Mouse (Mus musculus): ENCODE data around the gene Il11. TPM values are rescaled to one million over a fixed set of nuclear protein-coding genes. Genes with fewer than 3 reads are reported as not detected.

The Il11 gene
- polyA plus RNA-seq, 1 experiment, result 1.4 TPM

- H3K27ac ChIP-seq (ENCODE audit: insufficient read depth, low read length), result no peak overlapping the region
- no peaks in the 10 kb centered on the region for H3K36me3 ChIP-seq (ENCODE audit: control insufficient read depth, insufficient read depth, low read length, poor library complexity, severe bottlenecking)
- H3K9me3 ChIP-seq (replicated peaks; ENCODE audit: control insufficient read depth, insufficient read depth, low read length, poor library complexity, severe bottlenecking), result no peaks in the 10 kb centered on the region
- H3K9ac ChIP-seq (ENCODE audit: low read depth, poor library complexity, severe bottlenecking), result no peak overlapping the region
- no peak for TF ChIP-seq EP300 (IDR thresholded peaks at IDR 0.05; ENCODE audit: insufficient read depth, low read depth, low read length)
- no peak for TF ChIP-seq CTCF (IDR thresholded peaks at IDR 0.05; ENCODE audit: low read depth, low read length)
- no peak for TF ChIP-seq POLR2A (IDR thresholded peaks at IDR 0.05; ENCODE audit: insufficient read depth, low read length)
- H3K27me3 ChIP-seq (ENCODE audit: control insufficient read depth, insufficient read depth, low read length, poor library complexity, severe bottlenecking), result no peaks in the 10 kb centered on the region
- H3K4me3 ChIP-seq (ENCODE audit: low read depth, low read length), result no peak overlapping the region
- no peaks in the 10 kb centered on the region for H3K4me1 ChIP-seq (ENCODE audit: control insufficient read depth, insufficient read depth, low read length)
These were observed 4.6 kb downstream of the Il11 start for GRCm38 (mm10) chr7:4777851-4778637.

DNA sequence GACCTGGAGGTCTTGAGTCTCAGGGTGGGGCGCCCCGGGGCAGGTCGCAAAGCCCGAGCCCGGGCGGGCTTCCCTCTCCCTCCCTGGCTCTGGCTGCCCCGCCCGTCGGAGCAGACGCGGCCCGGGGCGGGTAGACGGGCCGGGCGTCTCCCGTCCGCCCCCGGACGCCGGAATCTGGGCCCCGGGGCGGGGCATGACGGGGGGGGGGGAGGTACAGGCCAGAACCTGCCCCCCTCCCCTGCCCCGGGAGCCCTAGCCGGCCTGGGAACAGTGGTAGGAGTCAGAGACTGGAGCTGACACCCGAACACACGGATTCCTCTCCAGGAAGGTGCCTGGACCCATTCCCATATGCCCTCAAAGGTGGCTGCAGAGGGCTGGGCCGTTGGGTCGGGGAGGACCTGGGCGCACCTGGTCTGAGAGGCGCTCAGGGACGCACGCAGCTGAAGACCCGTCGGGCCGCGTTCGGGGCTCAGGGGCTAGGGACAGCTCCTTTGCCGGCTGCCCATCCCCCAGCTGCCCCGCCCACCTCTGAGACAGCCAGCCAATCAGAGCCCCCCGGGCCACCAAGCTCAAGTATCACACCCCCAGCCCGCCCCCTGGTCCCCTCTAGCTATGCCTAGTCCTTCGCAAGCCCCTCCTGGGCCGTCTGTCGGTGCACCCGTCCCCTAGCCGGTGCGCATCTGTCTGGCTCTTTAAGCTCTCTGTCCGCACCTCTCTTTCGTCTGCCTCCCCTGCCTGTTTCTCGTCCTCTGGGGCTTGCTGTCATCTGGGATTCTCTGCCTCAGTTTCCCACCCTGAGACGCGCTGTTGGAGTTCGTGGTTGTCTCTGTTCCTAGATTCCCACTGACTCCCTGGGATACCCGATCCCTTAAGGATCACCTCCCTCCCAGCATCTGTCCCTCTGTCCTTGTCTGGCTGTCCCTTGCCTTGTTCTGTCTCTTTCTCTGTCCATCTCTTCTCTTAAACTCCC lies 5.5 kb downstream of the Il11 start:
- no peak for TF ChIP-seq EP300 (IDR thresholded peaks at IDR 0.05; ENCODE audit: insufficient read depth, low read depth, low read length)
- peak overlapping the region; percentile 41 for H3K9ac ChIP-seq (ENCODE audit: low read depth, poor library complexity, severe bottlenecking)
- no peak overlapping the region for H3K27ac ChIP-seq (ENCODE audit: insufficient read depth, low read length)
- H3K36me3 ChIP-seq (ENCODE audit: control insufficient read depth, insufficient read depth, low read length, poor library complexity, severe bottlenecking), result no peaks in the 10 kb centered on the region
- peak overlapping the region; percentile 66 for H3K4me3 ChIP-seq (ENCODE audit: low read depth, low read length)
- H3K9me3 ChIP-seq (replicated peaks; ENCODE audit: control insufficient read depth, insufficient read depth, low read length, poor library complexity, severe bottlenecking), result no peaks in the 10 kb centered on the region
- no peaks in the 10 kb centered on the region for H3K4me1 ChIP-seq (ENCODE audit: control insufficient read depth, insufficient read depth, low read length)
- no peaks in the 10 kb centered on the region for H3K27me3 ChIP-seq (ENCODE audit: control insufficient read depth, insufficient read depth, low read length, poor library complexity, severe bottlenecking)

DNA sequence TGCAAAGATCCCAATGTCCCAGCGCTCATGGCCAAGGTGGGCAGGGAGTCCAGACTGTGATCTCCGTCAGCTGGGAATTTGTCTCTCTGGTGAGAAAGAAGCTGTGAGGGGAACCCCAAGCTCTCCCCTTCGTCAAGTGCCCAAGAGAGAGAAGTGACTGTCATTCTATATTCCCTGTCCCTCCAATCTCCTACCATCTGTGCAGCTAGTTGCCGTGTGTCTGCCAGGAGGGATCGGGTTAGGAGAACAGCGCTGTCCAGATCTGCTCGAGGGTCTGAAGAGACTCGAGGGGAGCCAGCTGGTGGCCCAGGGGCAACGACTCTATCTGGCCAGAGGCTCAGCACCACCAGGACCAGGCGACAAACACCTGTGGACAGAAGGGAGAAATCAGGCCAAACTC lies 6.5 kb downstream of the Il11 start:
- Histone ChIP-seq H3K27me3 (ENCODE audit: control insufficient read depth, insufficient read depth, low read length, poor library complexity, severe bottlenecking) (no peaks in the 10 kb centered on the region), H3K27ac (ENCODE audit: insufficient read depth, low read length) (no peak overlapping the region), H3K9me3 (replicated peaks; ENCODE audit: control insufficient read depth, insufficient read depth, low read length, poor library complexity, severe bottlenecking) (no peaks in the 10 kb centered on the region), H3K4me1 (ENCODE audit: control insufficient read depth, insufficient read depth, low read length) (no peaks in the 10 kb centered on the region), H3K4me3 (ENCODE audit: low read depth, low read length) (no peak overlapping the region), H3K9ac (ENCODE audit: low read depth, poor library complexity, severe bottlenecking) (no peak overlapping the region), H3K36me3 (ENCODE audit: control insufficient read depth, insufficient read depth, low read length, poor library complexity, severe bottlenecking) (no peaks in the 10 kb centered on the region)
- TF ChIP-seq EP300 (IDR thresholded peaks at IDR 0.05; ENCODE audit: insufficient read depth, low read depth, low read length) (no peak), POLR2A (IDR thresholded peaks at IDR 0.05; ENCODE audit: insufficient read depth, low read length) (no peak), CTCF (IDR thresholded peaks at IDR 0.05; ENCODE audit: low read depth, low read length) (no peak)

GRCm38 (mm10) chr7:4771202-4771601 lies 11.5 kb downstream of the Il11 start, which contains the start of gene Fam71e2:
Fam71e2 (minus strand) TSS chr7:4771302.
- H3K4me3 ChIP-seq (ENCODE audit: low read depth, low read length), result peak within 1 kb of the TSS; percentile 11; the same call in 1 of the 2 replicates
- no peaks in the 10 kb centered on the region for H3K36me3 ChIP-seq (ENCODE audit: control insufficient read depth, insufficient read depth, low read length, poor library complexity, severe bottlenecking)

GRCm38 (mm10) chr7:4764946-4765710 lies 17.5 kb downstream of the Il11 start:
- H3K9me3 ChIP-seq (replicated peaks; ENCODE audit: control insufficient read depth, insufficient read depth, low read length, poor library complexity, severe bottlenecking), result no peaks in the 10 kb centered on the region
- no peaks in the 10 kb centered on the region for H3K36me3 ChIP-seq (ENCODE audit: control insufficient read depth, insufficient read depth, low read length, poor library complexity, severe bottlenecking)
- no peak overlapping the region for H3K4me3 ChIP-seq (ENCODE audit: low read depth, low read length)
- no peak overlapping the region for H3K9ac ChIP-seq (ENCODE audit: low read depth, poor library complexity, severe bottlenecking)
- no peaks in the 10 kb centered on the region for H3K4me1 ChIP-seq (ENCODE audit: control insufficient read depth, insufficient read depth, low read length)
- peak overlapping the region; percentile 5; the same call in 1 of the 2 replicates for H3K27ac ChIP-seq (ENCODE audit: insufficient read depth, low read length)
- no peak for TF ChIP-seq EP300 (IDR thresholded peaks at IDR 0.05; ENCODE audit: insufficient read depth, low read depth, low read length)
- H3K27me3 ChIP-seq (ENCODE audit: control insufficient read depth, insufficient read depth, low read length, poor library complexity, severe bottlenecking), result no peaks in the 10 kb centered on the region

More at GRCm38 (mm10) chr7:4771202-4771601, 11.5 kb downstream of the Il11 start, which contains the start of gene Fam71e2:
- Histone ChIP-seq H3K9me3 (replicated peaks; ENCODE audit: control insufficient read depth, insufficient read depth, low read length, poor library complexity, severe bottlenecking) (no peaks in the 10 kb centered on the region), H3K9ac (ENCODE audit: low read depth, poor library complexity, severe bottlenecking) (no peak within 1 kb of the TSS), H3K4me1 (ENCODE audit: control insufficient read depth, insufficient read depth, low read length) (no peaks in the 10 kb centered on the region), H3K27ac (ENCODE audit: insufficient read depth, low read length) (no peak within 1 kb of the TSS), H3K27me3 (ENCODE audit: control insufficient read depth, insufficient read depth, low read length, poor library complexity, severe bottlenecking) (no peaks in the 10 kb centered on the region)
- no peak for TF ChIP-seq POLR2A (IDR thresholded peaks at IDR 0.05; ENCODE audit: insufficient read depth, low read length)
- TF ChIP-seq CTCF (IDR thresholded peaks at IDR 0.05; ENCODE audit: low read depth, low read length), result no peak
- TF ChIP-seq EP300 (IDR thresholded peaks at IDR 0.05; ENCODE audit: insufficient read depth, low read depth, low read length), result no peak

Measured in ES-Bruce4 (cell line).